Mouse (Mus musculus) kidney, adult 2 months (tissue): ENCODE data around the gene Rprd2. TPM values are rescaled to one million over a fixed set of nuclear protein-coding genes. Genes with fewer than 3 reads are reported as not detected.
A peak's percentile ranks its signal among the peaks of the same experiment; 100 is the strongest.

Experiments
- DNase-seq: peaks from one replicate; pipeline ENCODE4 v3.0.0; 2021
- H3K27ac ChIP-seq: fragments of 200-500 bp; 2 replicates; pipeline ENCODE4 v1.5.1; 2012; ENCODE audit warnings: low read depth, low read length, control low read depth, inconsistent platforms; ENCODE audit not compliant: insufficient read depth
- H3K27me3 ChIP-seq: fragments of 200-500 bp; replicated peaks from 2 replicates; pipeline ENCODE4 v1.6.1; 2012; ENCODE audit warnings: mild to moderate bottlenecking, moderate library complexity, low read length, inconsistent platforms; ENCODE audit not compliant: control insufficient read depth, insufficient read depth
- H3K36me3 ChIP-seq: fragments of 200-500 bp; 2 replicates; pipeline ENCODE4 v1.6.1; 2012; ENCODE audit warnings: mild to moderate bottlenecking, moderate library complexity, low read length, inconsistent platforms; ENCODE audit not compliant: control insufficient read depth, insufficient read depth
- H3K4me1 ChIP-seq: fragments of 200-500 bp; 2 replicates; pipeline ENCODE4 v1.6.1; 2011; ENCODE audit warnings: low read length; ENCODE audit not compliant: control insufficient read depth, insufficient read depth
- H3K4me3 ChIP-seq: fragments of 200-500 bp; 2 replicates; pipeline ENCODE4 v1.5.1; 2011; ENCODE audit warnings: mild to moderate bottlenecking, low read depth, low read length, control low read depth; ENCODE audit not compliant: insufficient read depth
- CTCF ChIP-seq: fragments of 200-500 bp; conservative IDR thresholded peaks from 2 replicates; pipeline ENCODE4 v1.5.1; 2011; ENCODE audit warnings: low read depth, mild to moderate bottlenecking, control low read depth, low read length, moderate library complexity, mixed read lengths; ENCODE audit not compliant: insufficient read depth, insufficient read length
- POLR2A ChIP-seq: fragments of 200-500 bp; IDR thresholded peaks from one replicate; pipeline ENCODE4 v1.6.1; 2011; ENCODE audit warnings: low read depth, low read length, control low read depth
- WGBS: fragments of 180-500 bp; shearing (Covaris S2); methylation state at CpG from one replicate; pipeline ENCODE4 v1.1.7; 2018; 5-methylcytosine and 5-hydroxymethylcytosine counted together
- polyA plus RNA-seq: library from polyadenylated mRNA; depleted of rRNA; stranded (reverse); fragments of >200 nt; gene quantifications from 2 replicates; pipeline ENCODE4 v1.2.3, GENCODE M21; 2012; rRNA removed

Rprd2 gene
- polyA plus RNA-seq, result 12.6 and 13.9 TPM in 2 replicates

GRCm38 (mm10) chr3:95818571-95819288 is at the start of gene Rprd2:
Rprd2 (minus strand) TSS chr3:95818863.
- Histone ChIP-seq H3K4me3 (peak within 1 kb of the TSS; percentile 100), H3K27ac (peak within 1 kb of the TSS; percentile 99), H3K36me3 (no peaks in the 10 kb centered on the region), H3K4me1 (peaks cover 2% of the 10 kb centered on the region; the same call in 1 of the 2 replicates), H3K27me3 (no peaks in the 10 kb centered on the region)
- WGBS, result under 1% methylated on average over 60 of the region's 60 CpGs
- peak; percentile 77 for DNase-seq
- TF ChIP-seq CTCF (no peak), POLR2A (peak; percentile 35)

GRCm38 (mm10) chr3:95867408-95867807 is 48.7 kb upstream of the Rprd2 start:
- peak; percentile 61 for DNase-seq
- H3K27ac ChIP-seq, result no peak overlapping the region
- TF ChIP-seq POLR2A (no peak), CTCF (no peak)

DNA sequence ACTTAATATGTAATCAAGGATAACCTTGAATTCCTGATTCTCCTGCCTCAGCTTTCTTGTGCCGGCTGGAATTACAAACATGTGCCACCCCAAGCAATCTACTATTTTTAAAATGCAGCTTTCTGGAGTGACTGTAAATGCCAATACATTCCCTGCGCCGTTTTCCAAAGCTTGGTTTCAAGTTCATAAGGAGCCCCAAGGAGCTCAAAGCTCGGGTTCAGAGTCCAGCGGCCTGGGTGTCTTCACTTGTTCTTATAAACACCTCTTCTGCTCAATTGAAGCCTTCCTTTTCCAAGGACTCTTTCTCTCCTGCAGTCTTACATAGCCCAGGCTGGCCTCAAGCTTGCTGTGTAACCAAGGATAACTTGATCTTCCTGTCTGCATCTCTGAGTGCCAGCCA is 47.4 kb upstream of the Rprd2 start:
- Histone ChIP-seq H3K4me1 (peaks cover 25% of the 10 kb centered on the region; the same call in 1 of the 2 replicates), H3K36me3 (no peaks in the 10 kb centered on the region; the same call in 1 of the 2 replicates), H3K27ac (peak overlapping the region; percentile 86), H3K4me3 (no peak overlapping the region), H3K27me3 (no peaks in the 10 kb centered on the region)
- WGBS, result 55% methylated on average over 5 of the region's 5 CpGs
- peak; percentile 86 for DNase-seq
- no peak for TF ChIP-seq CTCF
- no peak for TF ChIP-seq POLR2A

More at GRCm38 (mm10) chr3:95867408-95867807, 48.7 kb upstream of the Rprd2 start:
- 77% methylated on average over 2 of the region's 2 CpGs for WGBS
- Histone ChIP-seq H3K27me3 (no peaks in the 10 kb centered on the region), H3K4me3 (no peak overlapping the region), H3K4me1 (peaks cover 25% of the 10 kb centered on the region; the same call in 1 of the 2 replicates), H3K36me3 (no peaks in the 10 kb centered on the region; the same call in 1 of the 2 replicates)

- H3K27ac ChIP-seq, result peak overlapping the region; percentile 86
- H3K36me3 ChIP-seq, result no peaks in the 10 kb centered on the region; the same call in 1 of the 2 replicates
- WGBS, result 81% methylated on average over 20 of the region's 20 CpGs
- TF ChIP-seq CTCF (no peak), POLR2A (no peak)
- peak overlapping the region; percentile 10; the same call in 1 of the 2 replicates for H3K4me3 ChIP-seq
- no peaks in the 10 kb centered on the region for H3K27me3 ChIP-seq
- H3K4me1 ChIP-seq, result peaks cover 25% of the 10 kb centered on the region; the same call in 1 of the 2 replicates
- DNase-seq, result no peak
Measured at GRCm38 (mm10) chr3:95865571-95865970, 46.9 kb upstream of the Rprd2 start.

GRCm38 (mm10) chr3:95865050-95865449 is 46.4 kb upstream of the Rprd2 start:
- no peaks in the 10 kb centered on the region for H3K27me3 ChIP-seq
- no peak for TF ChIP-seq POLR2A
- no peak for TF ChIP-seq CTCF
- peak overlapping the region; percentile 86 for H3K27ac ChIP-seq
- DNase-seq, result peak; percentile 91
- WGBS, result 53% methylated on average over 5 of the region's 5 CpGs
- no peak overlapping the region for H3K4me3 ChIP-seq
- H3K4me1 ChIP-seq, result peaks cover 25% of the 10 kb centered on the region; the same call in 1 of the 2 replicates
- no peaks in the 10 kb centered on the region; the same call in 1 of the 2 replicates for H3K36me3 ChIP-seq

DNA sequence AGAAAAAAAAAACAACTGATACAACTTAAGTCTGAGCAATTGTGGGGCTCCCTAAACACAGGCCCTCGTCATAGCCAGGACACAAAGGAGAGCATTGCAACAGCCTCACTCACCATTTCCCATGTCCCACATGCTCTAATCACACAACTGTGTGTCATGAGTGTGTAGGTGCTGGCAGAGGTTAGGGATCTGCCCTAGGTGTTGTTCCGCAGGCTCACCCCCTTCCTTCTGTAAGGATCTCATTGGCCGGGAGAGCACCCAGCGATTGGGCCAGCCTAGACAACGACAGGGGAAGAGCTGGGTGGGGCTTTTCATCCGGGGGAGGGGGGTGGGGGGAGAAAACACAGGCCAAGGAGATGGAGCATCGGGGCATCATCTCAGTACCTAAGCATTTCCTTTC is 44.9 kb upstream of the Rprd2 start:
- no peak overlapping the region for H3K4me3 ChIP-seq
- no peaks in the 10 kb centered on the region for H3K27me3 ChIP-seq
- 65% methylated on average over 7 of the region's 7 CpGs for WGBS
- TF ChIP-seq CTCF, result no peak
- no peak for TF ChIP-seq POLR2A
- DNase-seq, result no peak
- H3K36me3 ChIP-seq, result no peaks in the 10 kb centered on the region; the same call in 1 of the 2 replicates
- H3K27ac ChIP-seq, result no peak overlapping the region
- H3K4me1 ChIP-seq, result peaks cover 19% of the 10 kb centered on the region; the same call in 1 of the 2 replicates

DNA sequence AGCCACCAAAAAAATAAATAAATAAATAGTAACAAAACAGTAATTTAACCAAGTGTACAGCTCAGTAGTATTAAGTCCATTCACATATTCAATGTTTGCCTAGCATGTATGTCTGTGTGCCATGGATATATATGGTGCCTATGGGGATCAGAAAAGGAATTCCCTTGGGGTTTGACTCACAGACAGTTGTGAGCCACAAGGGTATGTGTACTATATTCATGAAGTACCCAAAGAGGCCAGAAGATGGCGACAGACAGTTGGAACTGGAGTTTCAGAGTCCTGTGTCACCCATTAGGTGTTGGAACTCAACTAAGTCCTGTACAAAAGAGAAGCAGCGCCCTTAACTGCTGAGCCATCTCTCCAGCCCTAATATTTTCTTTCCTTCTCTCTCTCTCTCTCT is 43.1 kb upstream of the Rprd2 start:
- Histone ChIP-seq H3K4me3 (no peak overlapping the region), H3K27ac (no peak overlapping the region), H3K27me3 (no peaks in the 10 kb centered on the region), H3K36me3 (no peaks in the 10 kb centered on the region; the same call in 1 of the 2 replicates), H3K4me1 (peaks cover 14% of the 10 kb centered on the region; the same call in 1 of the 2 replicates)
- no peak for TF ChIP-seq POLR2A
- peak; percentile 51 for TF ChIP-seq CTCF
- 40% methylated on average over 2 of the region's 2 CpGs for WGBS
- peak; percentile 95 for DNase-seq
